Mouse (Mus musculus) limb, embryonic 14.5 days (tissue): Measurements from ENCODE around the gene Nav2. TPM values are rescaled to one million over a fixed set of nuclear protein-coding genes. Genes with fewer than 3 reads are reported as not detected.

Source experiments
- ATAC-seq: fragments of 200-750 bp; cut with Nextera tagmentation; 2 replicates; pipeline ENCODE4 v1.8.0; 2017; ENCODE audit warnings: low read depth, moderate number of reproducible peaks, moderate TSS enrichment; ENCODE audit not compliant: low FRiP score
- DNase-seq: peaks from one replicate; pipeline ENCODE4 v3.0.0-alpha.2; 2015; ENCODE audit warnings: low spot score
- H3K27ac ChIP-seq: fragments of 300-500 bp; sonication (generic); replicated peaks from 2 replicates; pipeline ENCODE4 v1.5.1; 2014; ENCODE audit warnings: low read depth, mild to moderate bottlenecking, low read length, moderate library complexity, mixed read lengths
- H3K27me3 ChIP-seq: fragments of 300-500 bp; sonication (generic); 2 replicates; pipeline ENCODE4 v1.6.1; 2014; ENCODE audit warnings: low read length, mixed read lengths; ENCODE audit not compliant: control insufficient read depth, insufficient read depth
- H3K36me3 ChIP-seq: fragments of 300-500 bp; sonication (generic); 2 replicates; pipeline ENCODE4 v1.6.1; 2014; ENCODE audit warnings: mild to moderate bottlenecking, low read length, moderate library complexity, mixed read lengths; ENCODE audit not compliant: control insufficient read depth, insufficient read depth
- H3K4me1 ChIP-seq: fragments of 300-500 bp; sonication (generic); 2 replicates; pipeline ENCODE4 v1.6.1; 2014; ENCODE audit warnings: antibody characterized with exemption, low read length, mixed read lengths; ENCODE audit not compliant: control insufficient read depth, insufficient read depth
- H3K4me2 ChIP-seq: fragments of 300-500 bp; sonication (generic); replicated peaks from 2 replicates; pipeline ENCODE4 v1.6.1; 2014; ENCODE audit warnings: low read depth, mild to moderate bottlenecking, low read length, moderate library complexity; ENCODE audit not compliant: severe bottlenecking
- H3K4me3 ChIP-seq: fragments of 300-500 bp; sonication (generic); replicated peaks from 2 replicates; pipeline ENCODE4 v1.5.1; 2014; ENCODE audit warnings: low read length
- H3K9ac ChIP-seq: fragments of 300-500 bp; sonication (generic); 2 replicates; pipeline ENCODE4 v1.6.1; 2014; ENCODE audit warnings: mild to moderate bottlenecking, low read depth, low read length, moderate library complexity; ENCODE audit not compliant: severe bottlenecking
- H3K9me3 ChIP-seq: fragments of 300-500 bp; sonication (generic); 2 replicates; pipeline ENCODE4 v1.6.1; 2016; ENCODE audit warnings: low read length; ENCODE audit not compliant: control insufficient read depth
- POLR2A ChIP-seq: fragments of 200-500 bp; IDR thresholded peaks from 2 replicates; pipeline ENCODE4 v1.8.0; 2012; ENCODE audit warnings: inconsistent platforms, mild to moderate bottlenecking, moderate library complexity, borderline replicate concordance; ENCODE audit not compliant: insufficient read depth, insufficient read length; ENCODE audit errors: extremely low read depth
- WGBS: fragments of 180-500 bp; shearing (Covaris S2); extraction: QIAGEN DNeasy Blood & Tissue Kit; methylation state at CpG from one replicate; pipeline ENCODE4 v1.1.7; 2014; 5-methylcytosine and 5-hydroxymethylcytosine counted together
- polyA plus RNA-seq, 2 experiments: library from polyadenylated mRNA; depleted of rRNA in 1 of 2; stranded (reverse) in 1 of 2; unstranded in 1 of 2; fragments of >200 nt; fragmentation: Nextera tagmentation in 1 of 2; extraction: Ambion mirVana in 1 of 2; gene quantifications; 2 replicates each; pipeline versions ENCODE4 v1.2.1 to v1.2.3; 2012 to 2014

Gene Nav2
- polyA plus RNA-seq, 2 experiments: 15.8 to 16.8 TPM

DNA sequence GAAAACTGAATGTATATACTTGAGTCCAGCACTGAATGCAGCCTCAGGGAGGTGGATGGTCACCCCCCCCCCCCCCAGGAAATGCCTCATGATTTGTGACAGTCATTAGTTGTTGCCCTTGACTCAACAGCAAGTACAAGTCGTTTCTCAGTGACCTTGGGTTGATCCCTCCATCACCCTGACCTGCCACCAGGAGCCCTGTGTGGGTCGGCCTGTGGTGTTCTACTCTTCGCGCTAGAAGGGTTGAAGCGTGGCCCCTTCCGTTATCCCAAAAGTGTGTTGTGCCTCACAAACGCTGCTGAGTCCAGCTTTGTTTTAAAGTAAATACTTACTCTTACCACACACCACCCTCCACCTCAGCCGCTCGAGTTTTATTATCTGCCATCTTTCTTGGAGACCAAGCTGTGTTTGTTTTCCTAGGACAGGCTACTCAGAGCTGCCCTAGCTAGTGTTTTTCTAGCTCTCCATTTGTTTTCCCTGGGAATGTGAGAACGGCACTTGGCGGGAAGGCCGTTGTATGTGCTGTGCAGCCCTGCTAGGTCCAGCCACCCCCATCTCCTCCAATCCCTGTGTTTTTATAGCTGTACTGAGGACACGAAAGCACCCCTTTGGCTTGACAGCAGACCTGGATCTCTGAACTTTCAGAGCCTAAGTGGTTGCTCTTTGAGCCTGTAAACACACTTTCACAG lies 659.0 kb downstream of the Nav2 start:
- 62% methylated on average over 13 of the region's 13 CpGs for WGBS
- Histone ChIP-seq H3K27ac (no peak overlapping the region), H3K9me3 (no peaks in the 10 kb centered on the region), H3K36me3 (peaks cover 35% of the 10 kb centered on the region), H3K4me1 (peaks cover 11% of the 10 kb centered on the region; the same call in 1 of the 2 replicates), H3K4me2 (no peak overlapping the region), H3K27me3 (no peaks in the 10 kb centered on the region), H3K9ac (no peak overlapping the region), H3K4me3 (no peak overlapping the region)
- no peak for TF ChIP-seq POLR2A
- DNase-seq: no peak
- no peak for ATAC-seq

DNA sequence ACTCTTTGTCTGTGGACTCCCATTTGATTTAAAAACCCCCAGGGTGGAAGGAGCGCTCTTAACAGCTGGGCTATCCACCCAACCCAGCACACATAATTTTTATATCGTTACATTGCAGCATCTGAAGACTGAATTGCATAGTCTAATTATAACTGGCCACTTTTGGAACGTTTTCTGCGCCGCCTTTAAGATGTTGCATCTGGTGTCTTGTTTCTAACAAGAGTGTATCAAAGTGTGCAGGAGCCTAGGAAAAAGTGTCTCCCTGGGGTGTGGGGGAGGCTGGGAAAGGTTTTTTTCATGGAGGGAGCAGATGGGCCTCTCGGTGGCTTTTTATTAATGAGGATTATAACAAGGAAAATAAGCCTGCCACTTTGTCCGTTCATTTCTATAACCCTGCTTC lies 661.1 kb downstream of the Nav2 start:
- Histone ChIP-seq H3K27ac (no peak overlapping the region), H3K9me3 (no peaks in the 10 kb centered on the region), H3K4me1 (peaks cover 11% of the 10 kb centered on the region; the same call in 1 of the 2 replicates), H3K9ac (no peak overlapping the region), H3K36me3 (peaks cover 27% of the 10 kb centered on the region), H3K27me3 (no peaks in the 10 kb centered on the region), H3K4me3 (no peak overlapping the region), H3K4me2 (no peak overlapping the region)
- no peak for ATAC-seq
- DNase-seq: no peak
- no peak for TF ChIP-seq POLR2A
- WGBS: 71% methylated on average over 7 of the region's 7 CpGs

DNA sequence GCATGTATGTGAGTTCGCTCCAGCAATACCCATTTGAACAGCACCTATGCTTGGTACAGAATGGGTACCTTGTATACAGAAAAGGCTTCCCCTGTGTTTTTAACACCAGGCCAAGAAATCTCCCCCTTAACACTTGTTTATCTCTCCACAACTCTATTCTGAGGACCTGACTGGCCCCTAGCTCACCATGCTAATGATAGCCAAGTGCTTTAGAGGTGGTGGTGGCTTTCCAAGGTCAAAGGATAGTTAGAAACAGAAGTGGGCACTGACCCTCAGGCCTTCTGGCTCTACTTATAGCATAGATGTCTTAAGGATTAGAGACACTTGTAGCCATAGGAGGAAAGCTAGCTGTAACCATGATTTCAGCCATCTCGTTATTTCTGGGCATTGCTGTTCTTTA lies 663.1 kb downstream of the Nav2 start:
- Histone ChIP-seq H3K9me3 (no peaks in the 10 kb centered on the region), H3K4me1 (0 out of 2 replicates have a peak, but pooled peaks cover 3% of the 10 kb centered on the region), H3K4me2 (no peak overlapping the region), H3K27me3 (no peaks in the 10 kb centered on the region), H3K4me3 (no peak overlapping the region), H3K27ac (no peak overlapping the region), H3K9ac (no peak overlapping the region), H3K36me3 (peaks cover 36% of the 10 kb centered on the region)
- TF ChIP-seq POLR2A: no peak
- ATAC-seq: no peak
- WGBS: 86% methylated on average over 2 of the region's 2 CpGs
- DNase-seq: no peak

DNA sequence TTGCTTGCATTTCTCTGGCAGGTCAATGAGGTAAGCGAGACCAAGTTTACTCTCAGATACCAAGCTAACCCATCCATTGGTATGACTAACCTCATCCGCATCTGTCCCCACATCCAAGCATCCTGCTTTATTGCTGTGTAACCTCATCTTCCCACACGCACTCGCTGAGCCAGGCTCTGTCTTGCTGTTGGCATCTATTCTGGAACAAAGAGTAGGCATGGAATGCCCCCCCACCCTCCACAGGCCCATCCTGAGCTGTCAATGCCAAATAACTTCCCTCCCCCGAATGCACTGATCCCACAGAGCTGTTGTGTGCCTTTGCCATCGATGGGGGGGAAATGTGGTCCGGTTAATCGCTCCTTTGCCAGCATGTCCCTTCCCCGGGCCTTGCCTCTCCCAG lies 666.7 kb downstream of the Nav2 start:
- no peak overlapping the region for H3K9ac ChIP-seq
- H3K36me3 ChIP-seq: peaks cover 50% of the 10 kb centered on the region
- 96% methylated on average over 9 of the region's 9 CpGs for WGBS
- no peak overlapping the region for H3K4me2 ChIP-seq
- no peak for DNase-seq
- TF ChIP-seq POLR2A: no peak
- no peak for ATAC-seq
- H3K4me1 ChIP-seq: no peaks in the 10 kb centered on the region
- H3K27me3 ChIP-seq: no peaks in the 10 kb centered on the region
- no peak overlapping the region for H3K4me3 ChIP-seq
- H3K27ac ChIP-seq: no peak overlapping the region
- H3K9me3 ChIP-seq: no peaks in the 10 kb centered on the region

DNA sequence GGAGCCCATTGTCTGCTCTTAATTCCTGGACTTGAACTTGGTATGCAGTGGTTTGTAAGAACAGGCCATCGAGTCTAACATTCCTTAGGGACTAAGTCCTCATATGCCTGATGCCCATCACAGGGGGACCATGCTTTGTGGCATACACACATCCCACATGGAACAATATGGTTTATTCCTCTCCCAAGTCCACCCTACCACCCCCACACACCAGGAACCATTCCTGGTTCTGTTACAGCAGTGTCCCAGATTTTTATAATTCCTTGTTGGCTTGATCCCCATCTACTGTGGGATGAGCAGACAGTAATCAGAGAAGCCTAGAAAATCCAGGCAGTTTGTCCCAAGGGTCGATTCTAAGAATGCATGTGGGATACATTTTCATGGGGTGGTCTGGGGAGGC lies 668.6 kb downstream of the Nav2 start:
- Histone ChIP-seq H3K9me3 (no peaks in the 10 kb centered on the region), H3K27ac (no peak overlapping the region), H3K4me3 (no peak overlapping the region), H3K9ac (no peak overlapping the region), H3K4me2 (no peak overlapping the region), H3K36me3 (peaks cover 43% of the 10 kb centered on the region), H3K27me3 (no peaks in the 10 kb centered on the region), H3K4me1 (no peaks in the 10 kb centered on the region)
- DNase-seq (no peak), ATAC-seq (no peak)
- WGBS: 79% methylated on average over 2 of the region's 2 CpGs
- no peak for TF ChIP-seq POLR2A
